Mouse (Mus musculus) heart, adult 2 months (tissue): ENCODE measurements around the gene Echdc3.

Source experiments
- EP300 ChIP-seq: fragments of 200-500 bp; IDR thresholded peaks from 2 replicates; pipeline ENCODE4 v1.6.1; 2011; ENCODE audit warnings: low read depth, low read length, control low read depth; ENCODE audit not compliant: insufficient read depth
- POLR2A ChIP-seq: fragments of 200-500 bp; IDR thresholded peaks from 2 replicates; pipeline ENCODE4 v1.6.1; 2011; ENCODE audit warnings: mild to moderate bottlenecking, low read depth, low read length, control low read depth; ENCODE audit not compliant: insufficient read depth

- TF ChIP-seq POLR2A (no peak), EP300 (no peak)
Measured at GRCm38 (mm10) chr2:6189675-6189998, 23.2 kb downstream of the Echdc3 start.
